12 mouse cellular contexts compared by ENCODE assay signal in the genomic region with DNA sequence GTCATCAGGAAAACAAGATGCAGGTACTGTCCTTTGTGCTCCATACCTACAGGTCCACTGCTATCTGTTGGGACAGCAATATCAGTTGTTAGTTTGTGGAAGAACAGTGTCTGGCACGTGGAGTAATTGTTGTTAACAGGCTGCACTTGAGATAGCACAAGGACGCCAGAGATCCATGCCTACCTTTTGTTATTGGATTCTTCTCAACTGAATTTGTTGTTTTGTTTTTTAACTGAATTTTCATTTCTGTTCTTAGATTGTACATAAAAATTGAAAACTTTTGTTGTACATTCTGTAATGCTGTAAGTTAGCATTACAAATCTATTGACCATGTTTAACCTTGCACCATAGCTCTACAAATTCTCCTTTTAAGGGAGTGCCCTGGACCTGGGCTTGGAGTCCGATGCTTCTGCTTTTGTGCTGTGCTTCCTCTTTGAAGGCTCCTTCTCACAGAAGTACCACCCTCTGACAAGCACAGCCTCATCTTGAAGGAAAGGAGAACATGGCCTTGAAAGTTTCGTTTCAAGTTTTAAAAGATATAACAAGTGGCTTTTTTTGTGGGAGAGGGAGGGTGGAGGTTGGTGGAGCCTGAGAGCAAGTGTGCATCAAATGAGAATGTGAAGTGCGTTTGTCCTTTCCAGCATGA. TPM values are rescaled to one million over a fixed set of nuclear protein-coding genes. Genes with fewer than 3 reads are reported as not detected.
A peak's percentile ranks its signal among the peaks of the same experiment; 100 is the strongest.
DNase-seq lines count a peak whose midpoint lies in the region; ATAC-seq lines count a peak whose summit lies in the region.
"Had no signal": no experiment of that assay in that cellular context is flagged by ENCODE, and none has a peak within 500 bp of the region (broad histone marks: within the 10 kb centered on the region; RNA-seq: fewer than 3 reads in every experiment).

No protein-coding gene starts in this region.

- ATAC-seq in liver, embryonic 13.5 days (ENCODE audit: low read depth): no peak
- ATAC-seq in forebrain, embryonic 11.5 days (replicated peaks; ENCODE audit: low FRiP score): no peak
- ATAC-seq: activated CD4-positive, CD25-positive, alpha-beta regulatory T cell, adult 4 months had no signal

- peak; percentile 97 for DNase-seq in heart, adult 11 months
- no peak for DNase-seq in heart, postnatal 10 days
- peak; percentile 66 for DNase-seq in lung, postnatal 25 days (ENCODE audit: low spot score)
- DNase-seq in lung, postnatal 10 days: no peak
- DNase-seq in liver, embryonic 13.5 days: no peak
- DNase-seq in spleen, adult 18-20 months: peak; percentile 38 to 41
- DNase-seq in forebrain, embryonic 11.5 days (ENCODE audit: low spot score): no peak
- DNase-seq in cerebellum, adult 8-10 months: no peak

- H3K4me3 ChIP-seq in liver, embryonic 13.5 days (replicated peaks): no peak overlapping the region
- H3K4me3 ChIP-seq in forebrain, embryonic 11.5 days (ENCODE audit: low read depth, low read length): no peak overlapping the region
- H3K4me3 ChIP-seq: forebrain, embryonic 12.5 days; limb, embryonic 13.5 days; neural tube, embryonic 13.5 days had no signal

- intact Hi-C loops in heart, postnatal 10 days (cut with DNase I): no loop called here

- H3K27ac ChIP-seq in liver, embryonic 13.5 days: peak overlapping the region; percentile 71
- no peak overlapping the region for H3K27ac ChIP-seq in forebrain, embryonic 11.5 days (ENCODE audit: low read depth, low read length)
- H3K27ac ChIP-seq: forebrain, embryonic 12.5 days; limb, embryonic 13.5 days; neural tube, embryonic 13.5 days had no signal

- H3K9me3 ChIP-seq in liver, embryonic 13.5 days (replicated peaks): no peaks in the 10 kb centered on the region
- H3K9me3 ChIP-seq in forebrain, embryonic 11.5 days (ENCODE audit: control insufficient read depth, low read length): no peaks in the 10 kb centered on the region
- H3K9me3 ChIP-seq: forebrain, embryonic 12.5 days; limb, embryonic 13.5 days; neural tube, embryonic 13.5 days had no signal

- peaks cover 50% of the 10 kb centered on the region for H3K4me1 ChIP-seq in liver, embryonic 13.5 days (replicated peaks)
- no peaks in the 10 kb centered on the region for H3K4me1 ChIP-seq in forebrain, embryonic 11.5 days (replicated peaks; ENCODE audit: control insufficient read depth, insufficient read depth, low read length)
- H3K4me1 ChIP-seq: forebrain, embryonic 12.5 days; limb, embryonic 13.5 days; neural tube, embryonic 13.5 days had no signal

- 0 out of 2 replicates have a peak overlapping the region, but pooled peaks have one; percentile 0 for H3K9ac ChIP-seq in liver, embryonic 13.5 days
- H3K9ac ChIP-seq in forebrain, embryonic 11.5 days (ENCODE audit: low read length): no peak overlapping the region
- H3K9ac ChIP-seq: forebrain, embryonic 12.5 days; limb, embryonic 13.5 days; neural tube, embryonic 13.5 days had no signal

- H3K36me3 ChIP-seq in liver, embryonic 13.5 days: no peaks in the 10 kb centered on the region
- H3K36me3 ChIP-seq in forebrain, embryonic 11.5 days (ENCODE audit: control insufficient read depth, insufficient read depth, low read length): no peaks in the 10 kb centered on the region

- H3K27me3 ChIP-seq in liver, embryonic 13.5 days: no peaks in the 10 kb centered on the region
- no peaks in the 10 kb centered on the region for H3K27me3 ChIP-seq in forebrain, embryonic 11.5 days (ENCODE audit: control insufficient read depth, insufficient read depth, low read length)
- H3K27me3 ChIP-seq: forebrain, embryonic 12.5 days; limb, embryonic 13.5 days; neural tube, embryonic 13.5 days had no signal

- WGBS in liver, embryonic 13.5 days (ENCODE audit: insufficient replicate concordance): 32% methylated on average over 5 of the region's 5 CpGs
- WGBS in forebrain, embryonic 11.5 days: 94% methylated on average over 5 of the region's 5 CpGs

- peak overlapping the region; percentile 19; the same call in 1 of the 2 replicates for H3K4me2 ChIP-seq in liver, embryonic 13.5 days
- H3K4me2 ChIP-seq in forebrain, embryonic 11.5 days (ENCODE audit: low read depth, low read length, severe bottlenecking): no peak overlapping the region
- H3K4me2 ChIP-seq: forebrain, embryonic 12.5 days; limb, embryonic 13.5 days; neural tube, embryonic 13.5 days had no signal

RNA-seq across cellular contexts. Expression of a gene that starts 2.5 kb away (rescaled TPM):
- total RNA-seq in heart, postnatal 10 days (2021): under 1 TPM; 0.10 TPM
- polyA plus RNA-seq in liver, embryonic 13.5 days (2015; fragmentation: Nextera tagmentation; extraction: Ambion mirVana): 0.43 and 0.82 TPM in 2 replicates
- polyA plus RNA-seq in forebrain, embryonic 11.5 days (2014; fragmentation: Nextera tagmentation; extraction: Ambion mirVana): 0.72 and 1.3 TPM in 2 replicates

RNA-seq across cellular contexts. Expression of a gene that starts 2.5 kb away (rescaled TPM):
- total RNA-seq in heart, postnatal 10 days (2021): 1 to 10 TPM in 1 of 2 experiments, under 1 TPM in 1; 0.81 to 2.0 TPM
- polyA plus RNA-seq in liver, embryonic 13.5 days (2015; fragmentation: Nextera tagmentation; extraction: Ambion mirVana): 5.0 and 5.8 TPM in 2 replicates
- 2.2 and 3.2 TPM in 2 replicates for polyA plus RNA-seq in forebrain, embryonic 11.5 days (2014; fragmentation: Nextera tagmentation; extraction: Ambion mirVana)

RNA-seq across cellular contexts. Expression of a gene that starts 4.3 kb away (rescaled TPM):
- 1 to 10 TPM in 1 of 2 experiments, under 1 TPM in 1; 0.77 to 1.2 TPM for total RNA-seq in heart, postnatal 10 days (2021)
- 4.0 and 6.2 TPM in 2 replicates for polyA plus RNA-seq in liver, embryonic 13.5 days (2015; fragmentation: Nextera tagmentation; extraction: Ambion mirVana)
- 0.21 and 0.57 TPM in 2 replicates for polyA plus RNA-seq in forebrain, embryonic 11.5 days (2014; fragmentation: Nextera tagmentation; extraction: Ambion mirVana)
- polyA plus RNA-seq: forebrain, embryonic 12.5 days had no signal

RNA-seq across cellular contexts. Expression of a gene that starts 24.0 kb away (rescaled TPM):
- total RNA-seq in heart, postnatal 10 days (2021): not detected
- polyA plus RNA-seq in liver, embryonic 13.5 days (2015; fragmentation: Nextera tagmentation; extraction: Ambion mirVana): not detected in 2 replicates
- 0.39 and 1.1 TPM in 2 replicates for polyA plus RNA-seq in forebrain, embryonic 11.5 days (2014; fragmentation: Nextera tagmentation; extraction: Ambion mirVana)
- polyA plus RNA-seq: activated CD4-positive, CD25-positive, alpha-beta regulatory T cell, adult 4 months had no signal

Comparison
In these comparisons a context has a peak if more than half of its experiments do, and no peak if none do; other contexts are left out.
1. DNase-seq: peak in heart, adult 11 months (single experiment), lung, postnatal 25 days (single experiment) and spleen, adult 18-20 months (2 of 2); none in heart, postnatal 10 days (0 of 2), lung, postnatal 10 days (single experiment), liver, embryonic 13.5 days (single experiment), forebrain, embryonic 11.5 days (single experiment) and cerebellum, adult 8-10 months (single experiment).